Comparison of ENCODE assay signal across 8 mouse cellular contexts in genomic region chr2:77589205-77589901, GRCm38 (mm10).
DNase-seq lines count a peak whose midpoint lies in the region.

No protein-coding gene starts in this region.

- peak; percentile 9 for DNase-seq in gastrocnemius, adult 18-20 months (ENCODE audit: low spot score)
- DNase-seq in gastrocnemius, postnatal 36 days, result no peak
- DNase-seq in cerebellum, adult 11 months, result peak; percentile 80
- DNase-seq in heart, adult 8-10 months (ENCODE audit: low spot score), result peak; percentile 7
- DNase-seq in left cerebral cortex, postnatal 10 days (ENCODE audit: extremely low spot score in 1 of 2, low spot score in 2 of 2), result peak; percentile 53 to 67
- DNase-seq in embryo, embryonic 11 days, result no peak
- DNase-seq in kidney, adult 11 months, result no peak
- DNase-seq in kidney, postnatal 14 days, result no peak

- intact Hi-C loops in gastrocnemius, postnatal 36 days (cut with DNase I), result no loop called here
- intact Hi-C loops in left cerebral cortex, postnatal 10 days (cut with DNase I), result no loop called here

Comparison
In these comparisons a context has a peak if more than half of its experiments do, and no peak if none do; other contexts are left out.
1. DNase-seq: peak in gastrocnemius, adult 18-20 months (single experiment), cerebellum, adult 11 months (single experiment), heart, adult 8-10 months (single experiment) and left cerebral cortex, postnatal 10 days (2 of 2); none in gastrocnemius, postnatal 36 days (0 of 2), embryo, embryonic 11 days (single experiment), kidney, adult 11 months (single experiment) and kidney, postnatal 14 days (single experiment).